22 mouse cellular contexts compared by ENCODE assay signal in the genomic region with DNA sequence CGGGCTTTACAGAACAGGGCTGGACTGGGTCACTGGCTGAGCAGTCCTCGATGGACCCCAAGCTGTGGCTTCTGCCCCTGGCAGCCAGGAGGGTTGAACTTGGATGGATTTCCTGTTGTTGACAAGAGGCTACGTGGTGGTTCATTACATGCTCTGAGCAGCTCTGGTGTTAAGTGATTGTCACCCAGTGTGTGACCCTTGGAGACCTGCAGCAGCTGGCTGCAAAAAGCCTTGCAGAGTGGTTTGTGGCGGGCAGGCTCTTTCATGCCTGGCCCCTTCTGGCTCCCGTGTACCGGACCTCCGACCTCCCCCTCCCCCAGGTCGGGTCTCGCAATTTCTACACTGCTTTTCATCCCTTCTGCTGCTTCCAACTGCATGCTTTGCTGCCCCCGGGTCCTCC. TPM values are rescaled to one million over a fixed set of nuclear protein-coding genes. Genes with fewer than 3 reads are reported as not detected.
DNase-seq lines count a peak whose midpoint lies in the region; ATAC-seq and TF ChIP-seq lines count a peak whose summit lies in the region.
"Had no signal": no experiment of that assay in that cellular context is flagged by ENCODE, and none has a peak within 500 bp of the region (broad histone marks: within the 10 kb centered on the region; RNA-seq: fewer than 3 reads in every experiment).

No protein-coding gene starts in this region.

- H3K79me2 ChIP-seq in heart, adult 2 months (replicated peaks; ENCODE audit: control insufficient read depth, insufficient read depth, low read length), result no peaks in the 10 kb centered on the region

- H3K9ac ChIP-seq in heart, embryonic 12.5 days, result no peak overlapping the region
- no peak overlapping the region for H3K9ac ChIP-seq in heart, adult 2 months (ENCODE audit: low read depth, low read length)
- H3K9ac ChIP-seq in kidney, embryonic 14.5 days (ENCODE audit: low read depth, low read length), result no peak overlapping the region
- no peak overlapping the region for H3K9ac ChIP-seq in neural tube, embryonic 15.5 days (replicated peaks)
- H3K9ac ChIP-seq: embryonic facial prominence, embryonic 15.5 days; forebrain, embryonic 13.5 days; limb, embryonic 15.5 days; liver, postnatal 0 days had no signal

- H3K4me3 ChIP-seq in heart, embryonic 12.5 days, result no peak overlapping the region
- no peak overlapping the region for H3K4me3 ChIP-seq in heart, adult 2 months
- no peak overlapping the region for H3K4me3 ChIP-seq in kidney, embryonic 14.5 days (ENCODE audit: low read length)
- H3K4me3 ChIP-seq in neural tube, embryonic 15.5 days (replicated peaks), result no peak overlapping the region
- H3K4me3 ChIP-seq: embryonic facial prominence, embryonic 15.5 days; forebrain, embryonic 13.5 days; layer of hippocampus, adult 2 months; left cerebral cortex, adult 2 months; limb, embryonic 15.5 days; myocyte had no signal

- DNase-seq in heart, adult 2 months, result no peak
- DNase-seq in kidney, postnatal 36 days, result no peak
- DNase-seq in neural tube, embryonic 10.5 days (ENCODE audit: extremely low spot score, low spot score), result peak; percentile 36
- no peak for DNase-seq in cerebellum, postnatal 14 days
- DNase-seq in thymus, postnatal 10 days (ENCODE audit: low spot score in 2 of 2), result no peak
- DNase-seq: cerebellum, postnatal 10 days; gastrocnemius, postnatal 36 days; heart, postnatal 4 days; kidney, adult 11 months; liver, postnatal 0 days; right cerebral cortex, adult 18-20 months; thymus, adult 2 months had no signal

- WGBS in heart, embryonic 12.5 days, result 12% methylated on average over 10 of the region's 10 CpGs
- 7% methylated on average over 10 of the region's 10 CpGs for WGBS in heart, adult 2 months
- 4% methylated on average over 10 of the region's 10 CpGs for WGBS in kidney, embryonic 14.5 days
- 23% methylated on average over 10 of the region's 10 CpGs for WGBS in neural tube, embryonic 15.5 days

- peaks cover 18% of the 10 kb centered on the region for H3K4me1 ChIP-seq in heart, embryonic 12.5 days (replicated peaks)
- H3K4me1 ChIP-seq in heart, adult 2 months (ENCODE audit: control insufficient read depth, insufficient read depth, low read length), result no peaks in the 10 kb centered on the region
- H3K4me1 ChIP-seq in kidney, embryonic 14.5 days (ENCODE audit: control insufficient read depth, insufficient read depth, low read length), result peaks cover 9% of the 10 kb centered on the region
- H3K4me1 ChIP-seq in neural tube, embryonic 15.5 days, result peaks cover 13% of the 10 kb centered on the region

- intact Hi-C loops in heart, adult 2 months (cut with DNase I), result no loop called here

- no peaks in the 10 kb centered on the region for H3K36me3 ChIP-seq in heart, embryonic 12.5 days
- no peaks in the 10 kb centered on the region for H3K36me3 ChIP-seq in heart, adult 2 months (ENCODE audit: control insufficient read depth, insufficient read depth, low read length)
- no peaks in the 10 kb centered on the region for H3K36me3 ChIP-seq in kidney, embryonic 14.5 days (ENCODE audit: control insufficient read depth, insufficient read depth, low read length)
- H3K36me3 ChIP-seq in neural tube, embryonic 15.5 days, result no peaks in the 10 kb centered on the region
- H3K36me3 ChIP-seq: embryonic facial prominence, embryonic 15.5 days; limb, embryonic 15.5 days had no signal

- peaks cover 82% of the 10 kb centered on the region for H3K27me3 ChIP-seq in heart, embryonic 12.5 days (replicated peaks)
- no peaks in the 10 kb centered on the region for H3K27me3 ChIP-seq in heart, adult 2 months (ENCODE audit: control insufficient read depth, insufficient read depth, low read length)
- no peaks in the 10 kb centered on the region for H3K27me3 ChIP-seq in kidney, embryonic 14.5 days (ENCODE audit: control insufficient read depth, insufficient read depth, low read length)
- H3K27me3 ChIP-seq in neural tube, embryonic 15.5 days (replicated peaks), result no peaks in the 10 kb centered on the region
- H3K27me3 ChIP-seq: embryonic facial prominence, embryonic 15.5 days; forebrain, embryonic 13.5 days had no signal

- no peak overlapping the region for H3K27ac ChIP-seq in heart, embryonic 12.5 days (ENCODE audit: poor library complexity, severe bottlenecking)
- no peak overlapping the region for H3K27ac ChIP-seq in heart, adult 2 months
- no peak overlapping the region for H3K27ac ChIP-seq in kidney, embryonic 14.5 days (ENCODE audit: low read depth, low read length)
- no peak overlapping the region for H3K27ac ChIP-seq in neural tube, embryonic 15.5 days (replicated peaks)
- H3K27ac ChIP-seq: embryonic facial prominence, embryonic 15.5 days; forebrain, embryonic 13.5 days; layer of hippocampus, adult 2 months; left cerebral cortex, adult 2 months; limb, embryonic 15.5 days had no signal

- peak overlapping the region; percentile 33 for H3K4me2 ChIP-seq in heart, embryonic 12.5 days
- 0 out of 2 replicates have a peak overlapping the region, but pooled peaks have one; percentile 4 for H3K4me2 ChIP-seq in kidney, embryonic 14.5 days (replicated peaks; ENCODE audit: low read depth, low read length)
- no peak overlapping the region for H3K4me2 ChIP-seq in neural tube, embryonic 15.5 days
- H3K4me2 ChIP-seq: embryonic facial prominence, embryonic 15.5 days; forebrain, embryonic 13.5 days; limb, embryonic 15.5 days had no signal

- no peak for TF ChIP-seq EP300 in heart, adult 2 months (IDR thresholded peaks at IDR 0.05; ENCODE audit: insufficient read depth, low read depth, low read length)

- no peak for TF ChIP-seq CTCF in heart, adult 2 months (IDR thresholded peaks at IDR 0.05)

- H3K9me3 ChIP-seq in heart, embryonic 12.5 days (replicated peaks), result peaks cover 9% of the 10 kb centered on the region
- no peaks in the 10 kb centered on the region for H3K9me3 ChIP-seq in kidney, embryonic 14.5 days (ENCODE audit: control insufficient read depth, low read length)
- no peaks in the 10 kb centered on the region for H3K9me3 ChIP-seq in neural tube, embryonic 15.5 days (replicated peaks)
- H3K9me3 ChIP-seq: embryonic facial prominence, embryonic 15.5 days; forebrain, embryonic 13.5 days; limb, embryonic 15.5 days had no signal

- no peak for ATAC-seq in heart, embryonic 12.5 days (ENCODE audit: insufficient number of reproducible peaks, low FRiP score)
- 0 out of 2 replicates have a peak, but pooled peaks have one; percentile 47 for ATAC-seq in kidney, embryonic 14.5 days (ENCODE audit: low FRiP score, low TSS enrichment)
- no peak for ATAC-seq in neural tube, embryonic 15.5 days (ENCODE audit: low FRiP score)
- ATAC-seq: activated CD4-positive, CD25-positive, alpha-beta regulatory T cell, adult 4 months; forebrain, embryonic 13.5 days; liver, postnatal 0 days had no signal

- no peak for TF ChIP-seq POLR2A in heart, adult 2 months (IDR thresholded peaks at IDR 0.05; ENCODE audit: insufficient read depth, low read depth, low read length)

RNA-seq across cellular contexts. Expression of a gene that starts 10.5 kb away (rescaled TPM):
- 2.1 and 2.7 TPM in 2 replicates for polyA plus RNA-seq in heart, embryonic 12.5 days (2016; fragmentation: Nextera tagmentation; extraction: Ambion mirVana)
- total RNA-seq in heart, adult 2 months (2021), result not detected
- polyA plus RNA-seq in heart, adult 2 months (2012; rRNA removed), result 0.04 TPM in 1 of 2 replicates, not detected in the other
- polyA plus RNA-seq in kidney, embryonic 14.5 days (2014; fragmentation: Nextera tagmentation; extraction: Ambion mirVana), result 0.33 and 0.62 TPM in 2 replicates
- polyA plus RNA-seq in neural tube, embryonic 15.5 days (2015; fragmentation: Nextera tagmentation; extraction: Ambion mirVana), result 0.95 and 1.7 TPM in 2 replicates
- polyA plus RNA-seq: activated CD4-positive, CD25-positive, alpha-beta regulatory T cell, adult 4 months; myocyte had no signal
